Mouse (Mus musculus): ENCODE measurements around the gene Hipk4. TPM values are rescaled to one million over a fixed set of nuclear protein-coding genes. Genes with fewer than 3 reads are reported as not detected.
"Not testable (repeated sequence)": the region's sequence is repeated elsewhere in the genome, so short reads cannot be mapped to it uniquely, and the experiment has no call there.

Hipk4 gene
- polyA plus RNA-seq, 1 experiment from 2014 or later = 0.77 TPM

DNA sequence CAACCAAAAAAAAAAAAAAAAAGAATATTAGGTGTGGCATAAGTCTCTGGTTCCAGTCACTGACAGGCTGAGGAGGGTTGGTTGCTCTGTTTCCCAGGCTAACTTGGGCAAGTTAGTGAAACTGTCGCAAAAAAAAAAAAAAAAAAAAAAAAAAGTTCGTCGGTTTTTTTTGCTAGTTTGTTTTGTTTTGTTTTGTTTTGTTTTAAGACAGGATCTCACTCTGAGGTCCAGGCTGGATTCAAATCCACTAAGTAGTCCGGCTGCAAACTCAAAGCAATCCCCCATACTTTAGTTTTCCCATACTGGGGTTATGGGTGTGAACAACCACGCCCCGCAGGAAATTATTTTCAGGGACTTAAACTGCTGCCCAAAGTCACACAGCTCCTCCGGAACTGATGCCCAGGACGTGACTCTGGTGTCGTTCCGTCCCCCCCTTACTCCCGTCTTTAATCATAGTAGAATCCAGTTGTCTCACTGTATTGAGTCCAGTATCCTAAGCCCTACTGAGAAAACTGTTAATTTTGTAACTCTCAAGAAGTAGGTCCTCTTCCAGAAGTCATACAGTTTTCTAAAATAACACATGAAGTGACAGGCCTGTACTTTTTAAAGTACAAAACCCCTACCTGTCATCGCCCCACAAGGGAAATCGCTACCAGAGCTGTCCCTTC lies 36.8 kb upstream of the Hipk4 start:
- H3K4me2 ChIP-seq = peak overlapping the region; percentile 61
- peak overlapping the region; percentile 94; the same call in 1 of the 2 replicates for H3K27ac ChIP-seq
- no peaks in the 10 kb centered on the region for H3K36me3 ChIP-seq
- peak overlapping the region; percentile 70 for H3K4me3 ChIP-seq
- WGBS = 7% methylated on average over 13 of the region's 13 CpGs
- H3K9me3 ChIP-seq = no peaks in the 10 kb centered on the region
- peak overlapping the region; percentile 43; the same call in 1 of the 2 replicates for H3K9ac ChIP-seq
- peak; percentile 25 for ATAC-seq (ENCODE audit: low FRiP score)
- peaks cover 30% of the 10 kb centered on the region for H3K4me1 ChIP-seq (replicated peaks)
- peaks cover 17% of the 10 kb centered on the region for H3K27me3 ChIP-seq

DNA sequence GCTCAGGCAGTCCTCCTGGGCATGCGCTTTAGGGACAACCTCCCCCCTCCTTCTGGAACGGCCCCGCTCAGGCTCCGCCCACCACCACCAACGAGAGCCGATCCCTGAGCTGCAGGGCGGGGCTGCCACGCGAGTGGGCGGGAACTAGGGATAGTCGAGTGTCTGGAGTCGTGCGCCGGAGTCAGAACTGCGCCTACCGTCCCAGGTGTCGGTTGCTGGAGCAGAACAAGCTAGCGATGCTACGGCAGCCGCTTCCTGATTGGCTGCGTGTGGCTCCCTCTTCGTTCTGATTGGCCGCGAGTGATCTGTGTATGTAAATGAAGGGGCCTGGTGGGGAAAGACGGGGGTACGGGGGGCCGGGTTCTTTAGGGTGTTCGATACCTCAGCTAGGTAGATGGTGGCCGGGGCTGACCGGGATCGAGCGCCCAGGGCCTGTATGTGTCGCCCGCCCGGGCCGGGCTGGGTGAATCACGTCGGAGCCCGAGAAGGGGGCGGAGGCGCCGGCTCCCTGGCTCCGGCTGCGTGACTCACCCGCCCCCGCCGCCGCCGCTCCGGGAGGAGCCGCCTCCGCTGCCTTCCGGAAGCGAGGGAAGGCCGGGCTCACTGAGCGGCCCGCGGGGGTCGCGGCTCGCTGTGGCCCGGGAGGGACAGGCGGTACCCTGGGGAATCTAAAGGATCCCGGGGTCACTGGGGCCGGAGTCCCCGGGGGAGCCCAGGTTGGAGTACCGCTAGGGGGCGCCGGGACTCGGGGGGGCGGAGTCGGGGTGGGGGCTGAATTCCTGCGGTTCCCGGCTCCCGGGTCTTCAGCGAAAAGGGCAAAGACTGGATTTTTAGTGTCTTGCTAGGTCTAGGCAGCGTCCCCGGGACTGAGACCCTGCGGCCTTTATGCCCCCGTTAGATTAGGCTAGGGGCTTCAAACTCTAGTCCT lies 36.0 kb upstream of the Hipk4 start, which contains the start of gene Sertad1:
Sertad1 (plus strand) TSS at position 141 of the 928 bp plus-strand sequence.
- WGBS = under 1% methylated on average over 80 of the region's 80 CpGs
- Histone ChIP-seq H3K9ac (peak within 1 kb of the TSS; percentile 77), H3K27ac (peak within 1 kb of the TSS; percentile 94), H3K4me3 (peak within 1 kb of the TSS; percentile 70), H3K4me1 (replicated peaks) (peaks cover 26% of the 10 kb centered on the region), H3K36me3 (no peaks in the 10 kb centered on the region), H3K9me3 (no peaks in the 10 kb centered on the region), H3K4me2 (peak within 1 kb of the TSS; percentile 61), H3K27me3 (peaks cover 17% of the 10 kb centered on the region)
- peak; percentile 97 for ATAC-seq (ENCODE audit: low FRiP score)

DNA sequence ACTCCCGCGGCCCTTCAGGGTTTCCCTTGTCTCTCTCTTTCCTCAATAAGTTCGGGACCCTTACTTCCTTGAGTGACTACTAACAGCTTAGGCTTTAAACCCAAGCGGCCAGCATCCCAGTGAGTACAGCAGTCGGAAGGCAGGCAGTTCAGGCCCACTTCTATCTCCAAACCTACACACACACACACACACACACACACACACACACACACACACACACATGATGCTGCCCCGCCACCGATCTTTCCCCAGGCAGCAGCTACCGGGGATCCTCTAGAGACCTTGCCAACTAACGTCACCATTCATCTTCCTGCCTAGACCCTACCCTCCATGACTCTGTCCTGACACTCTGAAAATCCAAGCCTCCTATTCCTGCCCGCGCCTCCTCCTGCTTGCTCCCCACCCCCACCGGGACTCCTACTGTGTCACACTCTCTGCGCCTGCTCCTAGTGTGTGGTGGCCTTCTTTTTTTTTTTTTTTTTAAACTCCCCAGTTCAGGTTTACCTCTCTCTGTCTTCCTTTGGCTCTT lies 35.3 kb upstream of the Hipk4 start:
- peak overlapping the region; percentile 61 for H3K4me2 ChIP-seq
- H3K4me1 ChIP-seq (replicated peaks) = peaks cover 26% of the 10 kb centered on the region
- 3% methylated on average over 13 of the region's 13 CpGs for WGBS
- H3K9ac ChIP-seq = peak overlapping the region; percentile 77
- no peaks in the 10 kb centered on the region for H3K9me3 ChIP-seq
- no peaks in the 10 kb centered on the region for H3K36me3 ChIP-seq
- peak overlapping the region; percentile 94 for H3K27ac ChIP-seq
- peaks cover 17% of the 10 kb centered on the region for H3K27me3 ChIP-seq
- peak overlapping the region; percentile 70 for H3K4me3 ChIP-seq
- ATAC-seq (ENCODE audit: low FRiP score) = no peak

DNA sequence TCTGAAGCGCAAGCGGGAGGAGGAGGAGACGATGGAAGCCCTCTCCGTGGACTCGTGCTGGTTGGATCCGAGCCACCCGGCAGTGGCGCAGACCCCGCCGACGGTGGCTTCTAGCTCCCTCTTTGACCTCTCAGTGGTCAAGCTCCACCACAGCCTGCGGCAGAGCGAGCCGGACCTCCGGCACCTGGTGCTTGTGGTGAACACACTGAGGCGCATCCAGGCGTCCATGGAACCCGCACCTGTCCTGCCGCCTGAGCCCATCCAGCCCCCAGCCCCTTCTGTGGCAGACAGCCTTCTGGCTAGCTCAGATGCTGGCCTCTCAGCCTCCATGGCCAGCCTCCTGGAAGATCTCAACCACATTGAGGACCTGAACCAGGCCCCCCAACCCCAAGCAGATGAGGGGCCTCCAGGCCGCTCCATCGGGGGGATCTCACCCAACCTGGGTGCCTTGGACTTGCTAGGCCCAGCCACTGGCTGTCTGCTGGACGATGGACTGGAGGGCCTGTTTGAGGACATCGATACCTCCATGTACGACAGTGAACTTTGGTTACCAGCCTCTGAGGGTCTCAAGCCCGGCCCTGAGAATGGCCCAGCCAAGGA lies 33.7 kb upstream of the Hipk4 start:
- no peaks in the 10 kb centered on the region for H3K36me3 ChIP-seq
- H3K4me1 ChIP-seq (replicated peaks) = peaks cover 26% of the 10 kb centered on the region
- H3K27ac ChIP-seq = no peak overlapping the region
- H3K4me2 ChIP-seq = no peak overlapping the region
- no peak for ATAC-seq (ENCODE audit: low FRiP score)
- no peak overlapping the region for H3K9ac ChIP-seq
- peaks cover 17% of the 10 kb centered on the region for H3K27me3 ChIP-seq
- H3K4me3 ChIP-seq = no peak overlapping the region
- H3K9me3 ChIP-seq = no peaks in the 10 kb centered on the region
- 90% methylated on average over 25 of the region's 25 CpGs for WGBS

DNA sequence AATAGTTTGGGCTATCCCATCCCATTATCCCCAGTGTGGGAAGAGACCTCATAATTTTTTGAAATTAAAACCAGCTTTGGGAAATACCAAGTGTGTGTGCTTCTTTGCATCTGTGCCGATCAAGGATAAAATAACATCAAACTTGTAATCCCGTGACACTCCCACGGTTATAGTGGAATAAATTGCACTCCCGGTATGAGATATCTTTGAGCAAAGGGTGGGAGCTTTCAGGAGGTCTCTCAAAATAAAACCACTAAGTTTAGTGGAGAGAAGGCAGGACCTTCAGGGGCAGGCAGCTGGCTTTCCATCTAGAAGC lies 32.9 kb upstream of the Hipk4 start:
- H3K36me3 ChIP-seq = no peaks in the 10 kb centered on the region
- WGBS = 45% methylated on average over 4 of the region's 4 CpGs
- ATAC-seq (ENCODE audit: low FRiP score) = no peak
- H3K9ac ChIP-seq = peak overlapping the region; percentile 64; the same call in 1 of the 2 replicates
- peak overlapping the region; percentile 48 for H3K4me2 ChIP-seq
- no peaks in the 10 kb centered on the region for H3K9me3 ChIP-seq
- H3K27ac ChIP-seq = peak overlapping the region; percentile 58
- H3K4me3 ChIP-seq = peak overlapping the region; percentile 28
- peaks cover 16% of the 10 kb centered on the region for H3K27me3 ChIP-seq
- peaks cover 26% of the 10 kb centered on the region for H3K4me1 ChIP-seq (replicated peaks)

DNA sequence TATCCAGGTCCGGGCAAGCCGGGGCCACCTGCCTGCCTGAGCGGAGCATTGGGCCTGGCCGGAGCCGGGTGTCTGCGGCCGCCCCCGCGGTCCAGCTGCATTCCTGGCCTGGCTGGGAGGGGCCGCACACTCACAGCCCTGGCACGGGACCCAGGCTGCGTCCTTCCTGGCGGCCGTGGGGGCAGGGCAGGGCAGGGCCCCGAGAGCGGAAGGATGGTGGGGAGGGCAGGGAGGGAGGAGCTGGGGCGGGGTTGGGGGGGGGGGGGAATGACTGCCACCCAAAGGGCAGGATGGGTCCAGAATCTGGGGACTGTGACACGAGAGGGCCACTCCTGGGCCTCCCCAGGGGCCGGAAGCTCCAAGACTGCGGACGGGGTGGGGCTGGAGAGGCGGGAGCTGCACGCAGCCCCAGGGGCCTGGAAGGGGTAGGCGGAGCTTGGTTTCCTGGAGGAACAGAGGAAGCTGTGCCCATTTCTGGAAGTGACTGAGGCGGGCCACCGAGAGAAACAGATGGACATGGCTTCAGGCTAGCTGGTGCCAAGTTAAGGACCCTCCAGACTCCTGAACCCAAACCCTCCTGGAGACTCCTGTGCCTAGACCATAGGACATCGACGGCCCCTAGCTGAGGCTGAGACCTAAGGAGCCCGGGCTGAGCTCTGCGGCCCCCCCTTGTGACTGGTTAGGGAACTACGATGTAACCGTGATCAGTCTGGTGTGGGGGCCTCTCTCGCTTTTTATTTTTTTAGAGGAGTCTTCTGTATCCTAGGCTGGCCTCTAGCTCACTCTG lies 32.3 kb upstream of the Hipk4 start:
- H3K9ac ChIP-seq = peak overlapping the region; percentile 64; the same call in 1 of the 2 replicates
- no peaks in the 10 kb centered on the region for H3K9me3 ChIP-seq
- peaks cover 26% of the 10 kb centered on the region for H3K4me1 ChIP-seq (replicated peaks)
- H3K27me3 ChIP-seq = peaks cover 12% of the 10 kb centered on the region
- 0 out of 2 replicates have a peak, but pooled peaks have one; percentile 11 for ATAC-seq (ENCODE audit: low FRiP score)
- H3K4me2 ChIP-seq = peak overlapping the region; percentile 48
- peak overlapping the region; percentile 28 for H3K4me3 ChIP-seq
- 3% methylated on average over 27 of the region's 33 CpGs for WGBS
- H3K36me3 ChIP-seq = no peaks in the 10 kb centered on the region
- H3K27ac ChIP-seq = peak overlapping the region; percentile 58

DNA sequence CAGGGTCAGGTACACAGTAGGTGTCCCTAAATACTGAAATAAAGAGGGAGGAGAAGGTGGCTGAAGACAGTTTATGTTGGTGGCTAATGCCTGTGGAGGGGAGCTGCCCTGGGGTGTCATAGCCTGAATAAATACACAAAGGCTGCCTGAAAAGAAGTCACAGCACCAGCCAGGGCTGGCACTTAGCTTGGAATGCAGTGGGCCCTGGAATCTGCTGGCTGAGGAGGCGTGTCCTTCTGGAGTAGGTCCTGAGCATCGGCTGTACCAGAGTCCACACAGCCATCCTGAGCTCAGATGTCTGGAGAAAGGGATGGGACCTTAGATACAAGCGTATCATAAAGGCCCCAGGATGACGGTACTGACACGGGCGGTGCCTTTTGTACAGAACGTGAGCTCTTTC lies 31.2 kb upstream of the Hipk4 start:
- Histone ChIP-seq H3K27ac (no peak overlapping the region), H3K36me3 (no peaks in the 10 kb centered on the region), H3K27me3 (peaks cover 12% of the 10 kb centered on the region), H3K9ac (no peak overlapping the region), H3K4me2 (no peak overlapping the region), H3K4me1 (replicated peaks) (peaks cover 23% of the 10 kb centered on the region), H3K9me3 (no peaks in the 10 kb centered on the region), H3K4me3 (no peak overlapping the region)
- ATAC-seq (ENCODE audit: low FRiP score) = no peak
- 73% methylated on average over 7 of the region's 7 CpGs for WGBS

DNA sequence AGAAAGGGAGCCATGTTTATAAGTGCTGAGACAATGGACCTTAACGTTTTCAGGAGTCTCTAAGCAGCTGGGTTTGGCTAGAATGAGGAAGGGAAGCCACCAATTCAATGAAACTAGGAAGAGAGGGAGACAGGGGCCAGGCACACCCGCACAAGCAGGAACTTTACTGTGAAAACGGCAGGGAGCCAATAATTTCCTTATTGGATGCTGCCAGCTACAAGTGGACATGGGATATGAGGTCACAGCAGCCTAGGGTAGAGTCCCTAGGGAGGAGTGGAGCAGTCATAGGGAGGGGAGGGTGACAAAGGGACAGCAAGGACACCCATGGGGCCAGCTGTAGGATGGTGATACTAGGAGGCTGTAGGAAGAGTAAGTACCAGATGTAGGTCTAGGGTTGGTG lies 30.0 kb upstream of the Hipk4 start:
- ATAC-seq (ENCODE audit: low FRiP score) = no peak
- Histone ChIP-seq H3K4me3 (no peak overlapping the region), H3K9me3 (no peaks in the 10 kb centered on the region), H3K9ac (no peak overlapping the region), H3K36me3 (no peaks in the 10 kb centered on the region), H3K27me3 (peaks cover 12% of the 10 kb centered on the region), H3K4me2 (no peak overlapping the region), H3K27ac (no peak overlapping the region), H3K4me1 (replicated peaks) (peaks cover 16% of the 10 kb centered on the region)
- 80% methylated on average over 3 of the region's 3 CpGs for WGBS

DNA sequence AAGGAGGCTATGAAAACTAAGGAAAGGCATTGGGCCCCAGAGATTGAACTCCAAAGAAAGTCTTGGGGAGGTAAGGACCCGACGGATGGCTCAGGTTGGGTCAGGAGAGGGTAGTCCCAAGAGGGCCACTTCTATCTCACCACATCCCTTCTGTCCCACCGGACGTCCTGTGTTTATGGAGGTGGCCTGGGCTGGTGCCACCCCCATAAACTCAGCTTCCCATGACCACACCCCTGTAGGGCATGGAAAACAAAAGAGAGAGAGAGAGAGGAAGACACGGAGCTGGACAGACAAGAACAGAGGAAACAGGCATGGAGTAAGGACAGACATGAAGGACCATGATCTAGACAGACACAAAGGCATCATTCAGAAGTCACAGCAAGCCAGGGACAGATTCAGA lies 29.6 kb upstream of the Hipk4 start:
- WGBS = 88% methylated on average over 5 of the region's 5 CpGs
- H3K9ac ChIP-seq = no peak overlapping the region
- ATAC-seq (ENCODE audit: low FRiP score) = no peak
- no peak overlapping the region for H3K4me2 ChIP-seq
- H3K9me3 ChIP-seq = no peaks in the 10 kb centered on the region
- H3K27ac ChIP-seq = no peak overlapping the region
- H3K36me3 ChIP-seq = no peaks in the 10 kb centered on the region
- H3K4me3 ChIP-seq = no peak overlapping the region
- peaks cover 12% of the 10 kb centered on the region for H3K27me3 ChIP-seq
- peaks cover 13% of the 10 kb centered on the region for H3K4me1 ChIP-seq (replicated peaks)

DNA sequence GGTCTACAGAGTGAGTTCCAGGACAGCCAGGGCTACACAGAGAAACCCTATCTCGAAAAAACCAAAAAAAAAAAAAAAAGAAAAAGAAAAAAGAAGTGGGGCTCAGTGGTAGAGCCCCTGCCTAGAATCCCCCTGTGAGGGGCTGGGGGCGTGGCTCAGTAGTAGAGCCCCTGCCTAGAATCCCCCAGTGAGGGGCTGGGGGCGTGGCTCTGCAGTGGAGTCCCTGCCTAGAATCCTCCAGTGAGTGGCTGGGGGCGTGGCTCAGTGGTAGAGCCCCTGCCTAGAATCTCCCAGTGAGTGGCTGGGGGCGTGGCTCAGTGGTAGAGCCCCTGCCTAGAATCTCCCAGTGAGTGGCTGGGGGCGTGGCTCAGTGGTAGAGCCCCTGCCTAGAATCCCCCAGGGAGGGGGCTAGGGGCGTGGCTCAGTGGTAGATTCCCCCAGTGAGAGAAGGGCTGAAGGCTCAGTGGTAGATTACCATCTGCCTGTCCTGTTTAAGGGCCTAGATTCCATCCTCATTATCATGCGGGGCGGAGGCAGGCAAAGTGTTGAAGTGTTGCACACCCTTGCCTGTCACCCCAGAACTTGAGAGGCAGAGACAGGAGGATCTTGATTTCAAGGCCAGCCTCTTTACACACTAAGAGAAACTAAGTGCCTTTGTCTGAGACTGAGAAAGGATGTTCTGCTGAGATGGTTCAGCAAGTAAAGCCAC lies 28.3 kb upstream of the Hipk4 start:
- H3K4me1 ChIP-seq (replicated peaks) = peaks cover 13% of the 10 kb centered on the region
- H3K27ac ChIP-seq; H3K4me2 ChIP-seq; H3K9ac ChIP-seq; H3K4me3 ChIP-seq; H3K27me3 ChIP-seq; H3K9me3 ChIP-seq; ATAC-seq (ENCODE audit: low FRiP score); H3K36me3 ChIP-seq: not testable (repeated sequence)
- 89% methylated on average over 9 of the region's 9 CpGs for WGBS

DNA sequence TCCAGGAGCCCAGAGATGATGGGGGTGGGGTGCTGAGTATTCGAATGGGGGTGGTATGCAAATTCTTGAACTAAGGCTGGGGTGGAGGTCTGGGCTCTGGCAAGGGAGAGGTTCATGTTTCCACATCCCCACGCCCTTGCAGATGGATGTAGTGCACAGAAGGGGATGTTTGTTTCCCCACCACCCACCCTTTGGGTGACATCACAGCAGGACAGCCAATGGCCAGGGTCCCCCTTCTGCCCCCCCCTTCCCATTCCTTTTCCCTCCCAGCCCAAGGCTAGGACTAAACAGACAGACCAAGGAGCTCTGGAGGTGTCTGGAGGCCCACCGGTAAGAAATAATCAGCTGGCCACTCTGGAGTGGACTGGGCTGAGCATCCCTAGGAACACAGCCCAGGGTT lies 24.0 kb upstream of the Hipk4 start, which contains the start of gene Prx:
Prx (plus strand) TSS at position 289 of the 400 bp plus-strand sequence.
- Histone ChIP-seq H3K9ac (no peak within 1 kb of the TSS), H3K4me1 (replicated peaks) (no peaks in the 10 kb centered on the region), H3K9me3 (no peaks in the 10 kb centered on the region), H3K36me3 (no peaks in the 10 kb centered on the region), H3K27me3 (no peaks in the 10 kb centered on the region), H3K4me3 (no peak within 1 kb of the TSS), H3K27ac (no peak within 1 kb of the TSS), H3K4me2 (no peak within 1 kb of the TSS)
- ATAC-seq (ENCODE audit: low FRiP score) = no peak
- WGBS = 60% methylated on average over 3 of the region's 3 CpGs
